Mouse (Mus musculus): ENCODE results near the gene Sdk1. TPM values are rescaled to one million over a fixed set of nuclear protein-coding genes. Genes with fewer than 3 reads are reported as not detected.

The Sdk1 gene
- polyA plus RNA-seq, 1 experiment from 2014 or later: 2.0 TPM

GRCm38 (mm10) chr5:142071322-142071721, 830.0 kb downstream of the Sdk1 start:
- Histone ChIP-seq H3K36me3 (no peaks in the 10 kb centered on the region), H3K9me3 (peaks cover 10% of the 10 kb centered on the region; the same call in 1 of the 2 replicates), H3K27me3 (no peaks in the 10 kb centered on the region), H3K4me1 (replicated peaks) (peaks cover 11% of the 10 kb centered on the region), H3K9ac (replicated peaks) (no peak overlapping the region), H3K4me3 (replicated peaks) (no peak overlapping the region), H3K27ac (no peak overlapping the region), H3K4me2 (no peak overlapping the region)
- no peak for ATAC-seq (ENCODE audit: insufficient number of reproducible peaks, insufficient read depth, low FRiP score, low TSS enrichment, low read depth)
- 87% methylated on average over 3 of the region's 3 CpGs for WGBS

- Histone ChIP-seq H3K4me1 (replicated peaks) (peaks cover 15% of the 10 kb centered on the region), H3K27me3 (no peaks in the 10 kb centered on the region), H3K9ac (replicated peaks) (no peak overlapping the region), H3K4me3 (replicated peaks) (no peak overlapping the region), H3K9me3 (peaks cover 10% of the 10 kb centered on the region; the same call in 1 of the 2 replicates), H3K4me2 (no peak overlapping the region), H3K27ac (no peak overlapping the region), H3K36me3 (no peaks in the 10 kb centered on the region)
- 80% methylated on average over 3 of the region's 3 CpGs for WGBS
- ATAC-seq (ENCODE audit: insufficient number of reproducible peaks, insufficient read depth, low FRiP score, low TSS enrichment, low read depth): no peak
These were observed 832.6 kb downstream of the Sdk1 start for GRCm38 (mm10) chr5:142073901-142074300.

- Histone ChIP-seq H3K4me1 (replicated peaks) (peaks cover 15% of the 10 kb centered on the region), H3K36me3 (no peaks in the 10 kb centered on the region), H3K9me3 (peaks cover 5% of the 10 kb centered on the region; the same call in 1 of the 2 replicates), H3K4me2 (no peak overlapping the region), H3K27me3 (no peaks in the 10 kb centered on the region), H3K27ac (0 out of 2 replicates have a peak overlapping the region, but pooled peaks have one; percentile 13), H3K9ac (replicated peaks) (no peak overlapping the region), H3K4me3 (replicated peaks) (no peak overlapping the region)
- WGBS: 45% methylated on average over 13 of the region's 13 CpGs
- ATAC-seq (ENCODE audit: insufficient number of reproducible peaks, insufficient read depth, low FRiP score, low TSS enrichment, low read depth): no peak
These were observed 833.5 kb downstream of the Sdk1 start for GRCm38 (mm10) chr5:142074561-142075500.

GRCm38 (mm10) chr5:142080661-142081060, 839.4 kb downstream of the Sdk1 start:
- no peak for ATAC-seq (ENCODE audit: insufficient number of reproducible peaks, insufficient read depth, low FRiP score, low TSS enrichment, low read depth)
- Histone ChIP-seq H3K27me3 (no peaks in the 10 kb centered on the region), H3K4me1 (replicated peaks) (0 out of 2 replicates have a peak, but pooled peaks cover 3% of the 10 kb centered on the region), H3K9ac (replicated peaks) (no peak overlapping the region), H3K27ac (no peak overlapping the region), H3K4me3 (replicated peaks) (no peak overlapping the region), H3K36me3 (no peaks in the 10 kb centered on the region), H3K4me2 (no peak overlapping the region), H3K9me3 (no peaks in the 10 kb centered on the region)
- WGBS: 96% methylated on average over 3 of the region's 3 CpGs

GRCm38 (mm10) chr5:142081076-142081475, 839.8 kb downstream of the Sdk1 start:
- no peak for ATAC-seq (ENCODE audit: insufficient number of reproducible peaks, insufficient read depth, low FRiP score, low TSS enrichment, low read depth)
- no peaks in the 10 kb centered on the region for H3K36me3 ChIP-seq
- no peaks in the 10 kb centered on the region for H3K9me3 ChIP-seq
- 88% methylated on average over 3 of the region's 3 CpGs for WGBS
- H3K9ac ChIP-seq (replicated peaks): no peak overlapping the region
- H3K4me1 ChIP-seq (replicated peaks): 0 out of 2 replicates have a peak, but pooled peaks cover 3% of the 10 kb centered on the region
- no peak overlapping the region for H3K4me3 ChIP-seq (replicated peaks)
- no peak overlapping the region for H3K27ac ChIP-seq
- H3K27me3 ChIP-seq: no peaks in the 10 kb centered on the region
- H3K4me2 ChIP-seq: no peak overlapping the region

GRCm38 (mm10) chr5:142096377-142096841, 855.1 kb downstream of the Sdk1 start:
- 85% methylated on average over 11 of the region's 11 CpGs for WGBS
- ATAC-seq (ENCODE audit: insufficient number of reproducible peaks, insufficient read depth, low FRiP score, low TSS enrichment, low read depth): no peak
- H3K27ac ChIP-seq: no peak overlapping the region
- no peaks in the 10 kb centered on the region for H3K27me3 ChIP-seq
- H3K4me1 ChIP-seq (replicated peaks): no peaks in the 10 kb centered on the region
- H3K9me3 ChIP-seq: 0 out of 2 replicates have a peak, but pooled peaks cover 4% of the 10 kb centered on the region
- no peaks in the 10 kb centered on the region for H3K36me3 ChIP-seq
- no peak overlapping the region for H3K4me3 ChIP-seq (replicated peaks)
- no peak overlapping the region for H3K9ac ChIP-seq (replicated peaks)
- no peak overlapping the region for H3K4me2 ChIP-seq

- Histone ChIP-seq H3K4me3 (replicated peaks) (no peak overlapping the region), H3K9me3 (0 out of 2 replicates have a peak, but pooled peaks cover 4% of the 10 kb centered on the region), H3K36me3 (no peaks in the 10 kb centered on the region), H3K27me3 (no peaks in the 10 kb centered on the region), H3K4me1 (replicated peaks) (no peaks in the 10 kb centered on the region), H3K27ac (no peak overlapping the region), H3K4me2 (no peak overlapping the region), H3K9ac (replicated peaks) (no peak overlapping the region)
- ATAC-seq (ENCODE audit: insufficient number of reproducible peaks, insufficient read depth, low FRiP score, low TSS enrichment, low read depth): no peak
- WGBS: 77% methylated on average over 7 of the region's 7 CpGs
These were observed 858.9 kb downstream of the Sdk1 start for GRCm38 (mm10) chr5:142100176-142100575.

GRCm38 (mm10) chr5:142107434-142107833, 866.1 kb downstream of the Sdk1 start:
- Histone ChIP-seq H3K36me3 (no peaks in the 10 kb centered on the region), H3K27me3 (no peaks in the 10 kb centered on the region), H3K4me2 (no peak overlapping the region), H3K4me1 (replicated peaks) (no peaks in the 10 kb centered on the region), H3K4me3 (replicated peaks) (no peak overlapping the region), H3K9me3 (no peaks in the 10 kb centered on the region), H3K9ac (replicated peaks) (no peak overlapping the region), H3K27ac (no peak overlapping the region)
- WGBS: 68% methylated on average over 11 of the region's 11 CpGs
- ATAC-seq (ENCODE audit: insufficient number of reproducible peaks, insufficient read depth, low FRiP score, low TSS enrichment, low read depth): no peak

- no peak for ATAC-seq (ENCODE audit: insufficient number of reproducible peaks, insufficient read depth, low FRiP score, low TSS enrichment, low read depth)
- Histone ChIP-seq H3K4me1 (replicated peaks) (0 out of 2 replicates have a peak, but pooled peaks cover 2% of the 10 kb centered on the region), H3K27me3 (no peaks in the 10 kb centered on the region), H3K36me3 (no peaks in the 10 kb centered on the region), H3K9me3 (no peaks in the 10 kb centered on the region), H3K4me3 (replicated peaks) (no peak overlapping the region), H3K4me2 (no peak overlapping the region), H3K27ac (no peak overlapping the region), H3K9ac (replicated peaks) (no peak overlapping the region)
- 94% methylated on average over 6 of the region's 6 CpGs for WGBS
These were observed 870.7 kb downstream of the Sdk1 start for GRCm38 (mm10) chr5:142111989-142112388.

GRCm38 (mm10) chr5:142113210-142114175, 872.2 kb downstream of the Sdk1 start:
- Histone ChIP-seq H3K27ac (no peak overlapping the region), H3K4me2 (no peak overlapping the region), H3K9me3 (no peaks in the 10 kb centered on the region), H3K27me3 (no peaks in the 10 kb centered on the region), H3K4me1 (replicated peaks) (0 out of 2 replicates have a peak, but pooled peaks cover 2% of the 10 kb centered on the region), H3K36me3 (no peaks in the 10 kb centered on the region), H3K4me3 (replicated peaks) (no peak overlapping the region), H3K9ac (replicated peaks) (no peak overlapping the region)
- WGBS: 48% methylated on average over 18 of the region's 18 CpGs
- ATAC-seq (ENCODE audit: insufficient number of reproducible peaks, insufficient read depth, low FRiP score, low TSS enrichment, low read depth): no peak

GRCm38 (mm10) chr5:142127779-142128178, 886.5 kb downstream of the Sdk1 start:
- no peak overlapping the region for H3K4me3 ChIP-seq (replicated peaks)
- H3K9ac ChIP-seq (replicated peaks): no peak overlapping the region
- H3K27ac ChIP-seq: no peak overlapping the region
- H3K4me1 ChIP-seq (replicated peaks): peaks cover 27% of the 10 kb centered on the region
- H3K36me3 ChIP-seq: no peaks in the 10 kb centered on the region
- no peak overlapping the region for H3K4me2 ChIP-seq
- WGBS: 31% methylated on average over 4 of the region's 4 CpGs
- no peak for ATAC-seq (ENCODE audit: insufficient number of reproducible peaks, insufficient read depth, low FRiP score, low TSS enrichment, low read depth)
- H3K9me3 ChIP-seq: no peaks in the 10 kb centered on the region
- no peaks in the 10 kb centered on the region for H3K27me3 ChIP-seq

All from limb, embryonic 12.5 days (tissue).